Mouse (Mus musculus) splenic B cell, adult 2 months (primary cell): ENCODE measurements around the gene Mum1l1.
"Not testable (repeated sequence)": the region's sequence is repeated elsewhere in the genome, so short reads cannot be mapped to it uniquely, and the experiment has no call there.

Source experiments
- DNase-seq: peaks from one replicate; pipeline ENCODE4 v3.0.0-alpha.2; 2011; ENCODE audit warnings: low read depth, low spot score
- H3K27me3 ChIP-seq: 2 replicates; pipeline ENCODE4 v1.6.1; 2012; ENCODE audit warnings: mild to moderate bottlenecking, low read length, moderate library complexity, mixed read lengths; ENCODE audit not compliant: control insufficient read depth, poor library complexity, insufficient read depth, severe bottlenecking
- H3K36me3 ChIP-seq: 2 replicates; pipeline ENCODE4 v1.6.1; 2012; ENCODE audit warnings: mild to moderate bottlenecking, low read length, moderate library complexity, mixed read lengths; ENCODE audit not compliant: control insufficient read depth, poor library complexity, insufficient read depth, severe bottlenecking

Gene Mum1l1

DNA sequence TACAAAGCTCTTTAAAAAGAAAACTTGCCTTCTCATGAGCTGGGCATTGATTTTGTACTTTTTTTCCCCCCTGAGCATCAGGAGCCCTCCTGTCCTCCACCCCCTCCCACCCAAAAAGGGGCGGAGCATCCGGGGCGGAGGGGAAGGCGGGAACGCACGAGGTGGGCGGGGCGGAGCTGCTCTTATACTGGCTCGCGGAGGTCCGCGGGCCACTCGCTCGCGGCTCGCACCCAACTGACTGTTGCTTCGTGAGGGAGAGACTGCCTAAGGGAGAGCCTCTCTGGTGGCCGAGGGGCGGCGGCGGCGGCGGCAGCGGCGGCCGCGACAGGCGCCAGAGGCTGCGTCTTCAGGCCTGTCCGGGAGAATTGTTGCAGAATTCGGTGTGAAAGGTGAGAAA, at the start of gene Mum1l1:
Mum1l1 (plus strand) TSS at position 214 of the 397 bp plus-strand sequence.
- peak; percentile 4 for DNase-seq
- H3K36me3 ChIP-seq, result no peaks in the 10 kb centered on the region

DNA sequence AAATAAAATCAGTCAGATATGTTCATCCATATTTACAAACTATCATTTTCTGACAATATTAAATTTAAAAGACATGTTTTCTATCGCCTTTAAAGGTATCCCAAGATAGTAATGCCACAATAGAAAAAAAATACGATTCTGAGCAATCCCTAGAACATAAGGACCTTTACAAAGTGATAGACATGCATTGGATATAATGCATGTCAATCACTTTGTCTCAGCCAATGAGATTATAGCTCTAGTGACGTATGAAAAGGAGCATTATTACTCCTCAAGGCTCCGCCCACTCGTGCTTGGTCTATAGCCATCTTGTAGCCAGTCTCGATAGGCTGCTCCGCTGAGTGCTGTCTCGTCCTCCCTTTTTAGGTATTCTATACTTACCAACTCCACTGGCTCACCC, 30.9 kb upstream of the Mum1l1 start, which contains the start of gene 4933428M09Rik:
4933428M09Rik (plus strand) TSS at position 301 of the 400 bp plus-strand sequence.
- DNase-seq, result no peak
- no peaks in the 10 kb centered on the region for H3K27me3 ChIP-seq
- no peaks in the 10 kb centered on the region for H3K36me3 ChIP-seq

More for the DNA sequence above, at the start of gene Mum1l1:
- no peaks in the 10 kb centered on the region for H3K27me3 ChIP-seq

DNA sequence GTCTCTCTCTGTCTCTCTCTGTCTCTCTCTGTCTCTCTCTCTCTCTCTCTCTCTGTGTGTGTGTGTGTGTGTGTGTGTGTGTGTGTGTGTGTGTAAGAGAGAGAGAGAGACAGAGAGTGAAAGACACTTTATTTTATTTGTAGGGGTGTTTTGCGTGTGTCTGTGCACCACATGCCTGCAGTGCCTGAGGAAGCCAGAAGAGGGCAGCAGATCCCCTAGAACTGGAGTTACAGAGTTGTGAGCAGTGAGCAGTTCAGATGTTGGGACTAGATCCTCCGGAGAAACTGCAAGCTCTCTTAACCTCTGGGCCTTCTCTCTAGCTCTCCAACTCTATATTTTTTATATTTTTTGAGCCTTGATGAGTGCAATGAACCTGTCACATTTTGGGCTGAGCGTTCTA, 18.3 kb upstream of the Mum1l1 start:
- not testable (repeated sequence) for DNase-seq

DNA sequence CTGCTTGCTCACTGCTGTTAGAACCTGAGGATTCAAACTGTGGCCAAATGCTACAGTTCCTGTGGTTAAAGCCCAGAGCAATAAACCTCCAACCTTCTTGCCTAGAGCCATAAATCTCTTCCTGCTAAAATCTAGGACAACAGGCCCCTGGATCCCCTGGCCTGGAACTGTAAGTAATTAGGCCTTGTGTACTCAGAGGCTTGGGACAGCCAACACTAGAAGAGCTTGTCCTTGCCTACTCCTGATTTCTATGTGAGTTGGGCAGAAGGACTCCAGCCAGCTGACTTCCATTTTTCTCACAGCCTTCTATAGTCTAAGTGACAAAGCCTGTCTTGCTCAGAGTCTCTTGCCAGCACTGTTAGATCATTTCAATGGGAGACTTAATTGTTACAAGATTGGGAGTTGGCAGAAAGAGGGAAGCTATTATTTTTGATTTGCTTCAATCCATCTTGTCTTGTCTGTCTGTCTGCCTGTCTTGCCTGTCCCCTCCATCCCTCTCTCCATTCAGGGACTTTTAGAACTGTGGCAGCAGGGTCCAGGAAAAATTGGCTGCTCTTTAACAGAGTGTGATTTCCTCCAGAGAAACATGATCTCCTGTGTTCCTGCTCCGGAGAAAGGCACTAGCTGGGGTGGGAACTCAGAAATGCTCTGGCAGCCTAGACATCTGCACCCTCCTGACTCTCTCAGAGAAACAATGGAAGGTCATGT, 15.1 kb upstream of the Mum1l1 start:
- Histone ChIP-seq H3K27me3 (no peaks in the 10 kb centered on the region), H3K36me3 (no peaks in the 10 kb centered on the region)
- DNase-seq, result no peak

More for the DNA sequence above, 18.3 kb upstream of the Mum1l1 start:
- not testable (repeated sequence) for H3K27me3 ChIP-seq, H3K36me3 ChIP-seq

DNA sequence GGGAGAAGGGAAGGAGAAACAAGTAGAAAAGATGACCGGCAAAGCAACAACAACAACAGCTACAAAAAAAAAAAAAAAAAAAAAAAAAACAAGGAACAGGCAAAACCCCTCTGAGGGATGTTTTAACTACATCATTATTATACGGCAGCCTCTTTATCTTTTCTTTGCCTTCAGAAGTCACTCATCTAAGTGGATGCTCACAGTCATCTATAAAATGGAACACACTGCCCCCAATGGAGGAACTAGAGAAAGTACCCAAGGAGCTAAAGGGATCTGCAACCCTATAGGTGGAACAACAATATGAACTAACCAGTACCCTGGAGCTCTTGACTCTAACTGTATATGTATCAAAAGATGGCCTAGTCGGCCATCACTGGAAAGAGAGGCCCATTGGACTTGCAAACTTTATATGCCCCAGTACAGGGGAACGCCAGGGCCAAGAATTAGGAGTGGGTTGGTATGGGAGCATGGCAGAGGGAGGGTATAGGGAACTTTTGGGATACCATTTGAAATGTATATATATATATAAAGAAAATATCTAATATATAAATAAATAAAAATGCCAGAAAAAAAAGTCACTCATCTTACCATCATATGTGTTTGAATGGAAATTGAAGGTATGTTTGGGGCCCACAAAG, 532 bp upstream of the Mum1l1 start:
- H3K27me3 ChIP-seq, H3K36me3 ChIP-seq, DNase-seq: not testable (repeated sequence)

DNA sequence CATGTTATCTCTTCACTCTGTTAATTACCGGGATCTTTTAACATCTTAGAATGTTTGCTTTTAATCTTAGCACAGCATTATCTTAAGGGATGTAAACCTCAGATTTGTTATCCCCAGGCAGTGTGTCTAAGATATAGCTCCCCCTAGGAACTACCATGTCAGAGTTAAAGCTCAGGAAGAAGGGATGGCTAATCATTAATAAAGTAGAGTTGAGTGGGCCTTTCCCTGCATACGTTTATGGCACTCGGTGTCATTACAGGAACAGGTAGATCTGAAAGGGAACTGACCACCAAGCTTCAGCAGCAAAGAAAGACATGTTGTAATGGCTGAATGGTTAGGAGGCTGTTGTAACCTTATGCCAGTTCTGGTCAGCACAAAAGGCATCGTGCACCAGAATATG, 4.9 kb downstream of the Mum1l1 start:
- Histone ChIP-seq H3K27me3 (no peaks in the 10 kb centered on the region), H3K36me3 (no peaks in the 10 kb centered on the region)
- no peak for DNase-seq

DNA sequence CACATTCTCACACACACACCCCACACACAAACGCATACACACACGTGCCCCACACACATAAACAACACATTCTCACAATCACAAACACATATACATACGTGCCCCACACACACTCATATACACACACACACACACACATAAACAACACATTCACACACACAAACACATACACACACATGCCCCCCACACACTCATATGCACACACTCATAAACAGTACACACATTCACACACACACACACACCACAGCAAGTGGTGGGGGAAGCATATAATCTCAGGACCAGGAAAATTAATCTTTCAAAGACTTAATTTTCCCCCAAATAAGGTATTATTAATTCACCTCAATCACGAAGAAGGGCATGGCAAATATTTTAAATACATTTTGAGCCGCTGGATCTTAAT, 6.6 kb downstream of the Mum1l1 start:
- Histone ChIP-seq H3K36me3 (no peaks in the 10 kb centered on the region), H3K27me3 (no peaks in the 10 kb centered on the region)
- no peak for DNase-seq

DNA sequence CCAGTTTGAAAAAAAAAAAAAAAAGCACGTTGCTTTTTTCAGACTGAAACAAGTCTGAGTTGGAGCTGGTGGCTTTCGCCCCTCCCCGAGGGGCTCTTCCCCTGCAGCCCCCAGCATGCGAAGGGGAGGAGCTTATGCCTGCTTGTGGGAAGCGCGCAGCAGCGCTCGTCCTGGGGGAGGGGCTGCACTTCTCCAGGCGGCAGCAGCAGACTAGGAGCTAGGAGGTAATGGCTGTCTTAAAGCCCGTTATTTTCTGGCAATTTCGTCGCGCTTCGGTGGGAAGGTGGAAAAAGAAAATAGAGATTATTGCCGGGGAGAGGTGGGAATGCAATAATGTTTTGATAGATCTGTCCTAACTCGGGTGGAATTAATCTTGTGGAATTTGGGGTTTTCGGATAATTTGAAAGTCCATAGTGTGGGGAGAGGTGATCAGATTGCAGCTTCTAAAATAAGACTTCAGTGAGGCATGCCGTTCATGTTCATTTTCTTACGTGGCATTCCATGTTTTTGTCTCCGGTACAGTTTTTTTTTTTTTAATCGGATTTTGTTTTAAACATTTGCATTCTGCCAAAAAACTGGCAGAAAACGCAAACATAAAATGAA, 7.2 kb downstream of the Mum1l1 start:
- no peaks in the 10 kb centered on the region for H3K27me3 ChIP-seq
- DNase-seq, result no peak
- H3K36me3 ChIP-seq, result no peaks in the 10 kb centered on the region

DNA sequence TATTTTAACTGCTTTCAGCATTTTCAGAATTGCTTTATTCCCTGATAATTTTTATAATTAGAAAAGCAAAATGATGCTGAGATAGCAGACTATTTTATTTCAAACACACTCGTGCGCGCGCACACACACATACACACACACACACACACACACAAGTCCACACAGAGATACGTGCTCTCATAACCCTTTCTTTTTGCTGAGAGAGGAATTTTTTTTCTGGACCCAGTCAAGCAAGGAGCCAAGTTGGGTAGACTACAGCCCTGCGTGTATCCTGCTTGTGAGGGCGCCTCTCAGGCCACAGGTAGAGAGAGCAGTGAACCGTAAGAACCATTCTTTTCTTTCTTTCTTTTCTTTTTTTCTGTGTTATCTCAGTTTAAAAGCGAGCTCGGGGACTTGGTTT, 7.9 kb downstream of the Mum1l1 start:
- Histone ChIP-seq H3K27me3 (no peaks in the 10 kb centered on the region), H3K36me3 (no peaks in the 10 kb centered on the region)
- DNase-seq, result no peak

DNA sequence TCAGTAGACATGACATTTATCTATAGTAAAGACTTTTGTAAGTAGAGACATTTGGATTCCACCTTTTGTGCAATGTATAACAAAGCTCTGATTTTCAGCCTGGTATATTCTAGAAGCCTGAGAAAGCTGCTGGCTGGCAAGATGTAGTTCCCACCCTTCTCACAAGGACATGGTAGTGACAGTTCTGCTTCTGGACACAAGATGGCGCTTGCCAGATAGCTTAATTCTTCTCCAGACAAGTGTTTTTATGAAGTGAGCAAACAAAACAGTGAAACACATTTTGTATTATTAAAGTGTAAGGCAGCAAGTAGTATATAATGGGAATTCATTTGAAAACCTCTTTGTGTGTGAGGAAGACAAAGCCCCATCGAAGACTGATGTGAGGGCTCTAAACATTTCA, 9.2 kb downstream of the Mum1l1 start:
- DNase-seq, result peak; percentile 3
- no peaks in the 10 kb centered on the region for H3K36me3 ChIP-seq

DNA sequence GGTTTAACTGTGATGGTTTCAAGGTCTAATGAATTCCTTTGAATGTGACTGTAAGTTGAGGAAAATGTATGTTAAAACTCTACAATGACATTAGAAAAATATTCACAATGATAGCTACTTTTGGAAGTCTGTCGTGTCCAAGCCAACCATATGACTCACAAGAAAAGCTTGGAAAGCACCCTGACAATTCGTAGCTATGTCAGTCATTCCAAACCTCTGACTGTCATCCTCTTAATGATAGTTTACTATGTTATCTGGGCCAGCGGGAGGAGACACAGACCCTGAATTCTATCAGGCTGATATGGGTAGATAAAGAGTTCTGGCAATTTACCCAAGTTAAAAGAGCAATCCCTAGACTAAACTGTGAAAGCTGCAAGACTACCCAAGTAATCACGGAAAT, 11.0 kb downstream of the Mum1l1 start:
- no peaks in the 10 kb centered on the region for H3K27me3 ChIP-seq
- no peaks in the 10 kb centered on the region for H3K36me3 ChIP-seq
- DNase-seq, result no peak

More for the DNA sequence above, 9.2 kb downstream of the Mum1l1 start:
- no peaks in the 10 kb centered on the region for H3K27me3 ChIP-seq

DNA sequence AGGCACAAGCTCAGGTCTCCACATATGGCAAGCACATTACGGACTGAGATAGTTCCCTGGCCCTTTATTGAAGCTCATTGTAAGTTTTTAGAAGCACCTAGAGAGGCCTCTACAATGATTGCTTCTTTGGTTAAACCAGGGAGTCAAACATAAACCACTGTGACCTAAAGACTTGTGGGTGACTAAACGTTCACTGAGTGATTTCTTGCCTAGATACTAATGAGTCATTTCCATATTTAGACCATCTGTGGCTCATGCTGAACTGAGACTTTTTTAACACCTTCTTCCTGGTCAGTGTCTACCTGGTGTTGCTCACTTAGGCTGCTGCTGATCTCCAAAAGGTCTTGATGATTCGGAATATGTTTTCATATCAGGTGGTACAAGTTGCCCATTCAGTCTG, 12.1 kb downstream of the Mum1l1 start:
- no peak for DNase-seq
- H3K27me3 ChIP-seq, result no peaks in the 10 kb centered on the region
- no peaks in the 10 kb centered on the region for H3K36me3 ChIP-seq

DNA sequence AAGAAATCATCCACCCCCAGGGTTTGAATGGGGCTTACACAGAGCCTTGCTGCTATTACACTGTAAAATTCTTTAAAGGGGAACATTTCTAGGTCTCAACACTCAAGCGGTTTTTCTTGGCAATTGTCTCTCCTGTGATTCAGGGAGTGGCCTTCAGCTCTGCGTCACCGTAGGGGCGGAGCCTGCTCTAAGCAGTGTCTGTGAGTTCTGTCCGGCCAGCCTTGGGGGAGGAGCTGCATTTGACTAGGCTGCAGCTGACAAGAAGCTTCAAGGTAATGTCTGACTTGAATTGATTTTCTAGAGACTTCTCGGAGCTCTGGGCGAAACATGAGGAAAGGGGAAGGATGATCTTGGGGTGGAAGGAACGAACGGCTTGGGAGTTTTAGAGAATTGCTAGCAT, 21.3 kb downstream of the Mum1l1 start:
- no peak for DNase-seq
- H3K36me3 ChIP-seq, result no peaks in the 10 kb centered on the region

DNA sequence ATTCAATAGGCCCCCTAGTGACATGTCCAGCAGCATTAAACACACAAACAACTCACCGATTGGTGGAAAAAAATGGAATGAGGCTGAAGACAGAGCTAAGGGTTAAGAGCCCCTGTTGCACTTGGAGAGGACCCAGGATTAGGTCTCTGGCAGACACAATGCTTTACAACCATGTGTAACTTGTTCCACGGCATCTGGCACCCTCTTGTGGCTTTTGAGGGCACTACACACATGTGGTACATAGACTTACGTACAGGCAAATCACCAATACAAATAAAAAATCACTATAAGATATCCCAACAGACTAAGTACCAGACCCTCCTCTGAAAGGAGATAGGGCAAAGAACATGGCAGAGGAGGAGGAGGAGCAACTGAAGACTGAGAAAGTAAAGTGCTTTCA, 37.5 kb downstream of the Mum1l1 start:
- no peaks in the 10 kb centered on the region for H3K36me3 ChIP-seq
- no peaks in the 10 kb centered on the region for H3K27me3 ChIP-seq
- DNase-seq, result no peak

More for the DNA sequence above, 21.3 kb downstream of the Mum1l1 start:
- H3K27me3 ChIP-seq, result no peaks in the 10 kb centered on the region

DNA sequence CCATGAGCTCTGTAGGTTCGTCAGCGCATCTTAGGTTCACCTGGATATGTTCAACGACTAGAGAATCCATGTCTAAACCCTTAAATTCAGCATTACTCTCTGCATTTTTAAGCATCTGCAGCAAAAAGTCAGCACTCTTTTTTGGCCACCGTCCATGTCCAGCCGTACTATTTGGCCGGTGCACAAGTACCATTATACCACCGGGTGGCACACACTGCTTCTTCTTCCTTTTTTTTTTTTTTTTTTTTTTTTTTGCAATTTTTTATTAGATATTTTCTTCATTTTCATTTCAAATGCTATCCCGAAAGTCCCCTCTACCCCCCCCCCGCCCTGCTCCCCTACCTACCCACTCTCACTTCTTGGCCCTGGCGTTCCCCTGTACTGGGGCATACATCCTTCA, 47.2 kb downstream of the Mum1l1 start:
- no peak for DNase-seq
- no peaks in the 10 kb centered on the region for H3K27me3 ChIP-seq
- H3K36me3 ChIP-seq, result no peaks in the 10 kb centered on the region
